Mouse (Mus musculus) G1E (cell line): ENCODE measurements around the gene Cds2. TPM values are rescaled to one million over a fixed set of nuclear protein-coding genes. Genes with fewer than 3 reads are reported as not detected.
"Not testable (repeated sequence)": the region's sequence is repeated elsewhere in the genome, so short reads cannot be mapped to it uniquely, and the experiment has no call there.

ENCODE experiments used
- ATAC-seq: 2 replicates; pipeline ENCODE4 v1.8.0; 2016; ENCODE audit warnings: mild to moderate bottlenecking; ENCODE audit not compliant: insufficient number of reproducible peaks, poor library complexity, low FRiP score, severe bottlenecking; ENCODE audit errors: extremely low read depth
- DNase-seq: peaks from one replicate; pipeline ENCODE4 v3.0.0; 2012; ENCODE audit warnings: low spot score
- H3K27me3 ChIP-seq: 2 replicates; pipeline ENCODE4 v1.6.1; 2012; ENCODE audit warnings: mild to moderate bottlenecking, low read length, inconsistent platforms; ENCODE audit not compliant: insufficient read depth
- H3K36me3 ChIP-seq: replicated peaks from 2 replicates; pipeline ENCODE3; 2012; ENCODE audit warnings: mild to moderate bottlenecking, inconsistent platforms
- H3K4me1 ChIP-seq: 2 replicates; pipeline ENCODE4 v1.6.1; 2012; ENCODE audit warnings: low read depth, low read length, inconsistent platforms, mixed read lengths; ENCODE audit not compliant: insufficient read depth
- H3K4me3 ChIP-seq: 2 replicates; pipeline ENCODE4 v1.5.1; 2012; ENCODE audit warnings: low read depth, mild to moderate bottlenecking, inconsistent platforms, low read length, moderate library complexity, mixed read lengths
- H3K9me3 ChIP-seq: replicated peaks from 2 replicates; pipeline ENCODE4 v1.6.1; 2012; ENCODE audit warnings: inconsistent platforms
- CTCF ChIP-seq: IDR thresholded peaks from 2 replicates; pipeline ENCODE4 v1.5.1; 2012; ENCODE audit warnings: low read depth, low read length, inconsistent platforms, mixed read lengths
- GATA1 ChIP-seq: IDR thresholded peaks from 2 replicates; pipeline ENCODE4 v1.6.1; 2012; ENCODE audit warnings: borderline replicate concordance, low read length, inconsistent platforms, mixed read lengths
- GATA2 ChIP-seq: IDR thresholded peaks from 2 replicates; pipeline ENCODE4 v1.6.1; 2012; ENCODE audit warnings: low read depth, low read length, inconsistent platforms, borderline replicate concordance
- POLR2AphosphoS5 ChIP-seq: IDR thresholded peaks from 2 replicates; pipeline ENCODE4 v1.6.1; 2012; ENCODE audit warnings: low read depth, low read length, inconsistent platforms; ENCODE audit not compliant: insufficient replicate concordance
- TAL1 ChIP-seq: conservative IDR thresholded peaks from 2 replicates; pipeline ENCODE4 v1.6.1; 2012; ENCODE audit warnings: low read depth, low read length, inconsistent platforms, mixed read lengths
- polyA plus RNA-seq: library from polyadenylated mRNA; stranded (reverse); fragments of >175 nt; gene quantifications from 2 replicates; pipeline ENCODE4 v1.2.3, GENCODE M21; 2012
- total RNA-seq, 2 experiments: library from RNA; stranded (forward) in 1 of 2; stranded (reverse) in 1 of 2; fragments of 200-1000 nt in 1 of 2; fragments of >200 nt in 1 of 2; fragmentation: Nextera tagmentation in 1 of 2; gene quantifications; 2 replicates each; pipeline ENCODE4 v1.2.3; 2014 to 2017

The Cds2 gene
- total and polyA plus RNA-seq, 3 experiments, result 8.6 to 26.6 (median 17.6) TPM

- Histone ChIP-seq H3K36me3 (peaks cover 75% of the 10 kb centered on the region), H3K27me3 (no peaks in the 10 kb centered on the region), H3K4me3 (no peak overlapping the region), H3K9me3 (no peaks in the 10 kb centered on the region), H3K4me1 (peaks cover 32% of the 10 kb centered on the region)
- no peak for DNase-seq
- peak; percentile 30; the same call in 1 of the 2 replicates for ATAC-seq
- TF ChIP-seq POLR2AphosphoS5 (no peak), GATA1 (no peak), GATA2 (no peak), CTCF (no peak), TAL1 (no peak)
These were observed 46.5 kb downstream of the Cds2 start for GRCm38 (mm10) chr2:132309398-132309930.

- DNase-seq (no peak), ATAC-seq (no peak)
- TF ChIP-seq GATA2, result no peak
- no peak for TF ChIP-seq POLR2AphosphoS5
- TF ChIP-seq CTCF, result no peak
- no peak for TF ChIP-seq GATA1
- TF ChIP-seq TAL1, result no peak
- Histone ChIP-seq H3K4me3 (no peak overlapping the region), H3K27me3 (no peaks in the 10 kb centered on the region), H3K36me3 (peaks cover 44% of the 10 kb centered on the region), H3K9me3 (no peaks in the 10 kb centered on the region), H3K4me1 (peaks cover 18% of the 10 kb centered on the region)
These were observed 49.7 kb downstream of the Cds2 start for GRCm38 (mm10) chr2:132312616-132313015.

- ATAC-seq (no peak), DNase-seq (no peak)
- no peaks in the 10 kb centered on the region for H3K27me3 ChIP-seq
- peaks cover 34% of the 10 kb centered on the region for H3K36me3 ChIP-seq
- no peak overlapping the region for H3K4me3 ChIP-seq
- TF ChIP-seq TAL1 (no peak), POLR2AphosphoS5 (no peak), CTCF (no peak), GATA2 (no peak), GATA1 (no peak)
- no peaks in the 10 kb centered on the region for H3K9me3 ChIP-seq
- peaks cover 15% of the 10 kb centered on the region for H3K4me1 ChIP-seq
These were observed 50.6 kb downstream of the Cds2 start for GRCm38 (mm10) chr2:132313568-132313967.

GRCm38 (mm10) chr2:132314057-132314456 lies 51.1 kb downstream of the Cds2 start:
- Histone ChIP-seq H3K4me1 (peaks cover 10% of the 10 kb centered on the region), H3K36me3 (peaks cover 30% of the 10 kb centered on the region)
- not testable (repeated sequence) for H3K4me3 ChIP-seq, DNase-seq, ATAC-seq, H3K9me3 ChIP-seq, H3K27me3 ChIP-seq

- ATAC-seq, result peak; percentile 67
- H3K9me3 ChIP-seq, result no peaks in the 10 kb centered on the region
These were observed 53.3 kb downstream of the Cds2 start for GRCm38 (mm10) chr2:132316041-132316808.

GRCm38 (mm10) chr2:132317178-132317577 lies 54.2 kb downstream of the Cds2 start:
- Histone ChIP-seq H3K4me3 (no peak overlapping the region), H3K36me3 (peaks cover 1% of the 10 kb centered on the region), H3K27me3 (peaks cover 6% of the 10 kb centered on the region; the same call in 1 of the 2 replicates), H3K9me3 (no peaks in the 10 kb centered on the region), H3K4me1 (no peaks in the 10 kb centered on the region)
- ATAC-seq (no peak), DNase-seq (no peak)
- TF ChIP-seq GATA1, result no peak
- no peak for TF ChIP-seq CTCF
- TF ChIP-seq POLR2AphosphoS5, result no peak
- no peak for TF ChIP-seq TAL1
- TF ChIP-seq GATA2, result no peak

More at GRCm38 (mm10) chr2:132316041-132316808, 53.3 kb downstream of the Cds2 start:
- TF ChIP-seq TAL1 (no peak), CTCF (peak; percentile 84), GATA1 (no peak), POLR2AphosphoS5 (no peak), GATA2 (no peak)
- H3K36me3 ChIP-seq, result peaks cover 8% of the 10 kb centered on the region
- no peaks in the 10 kb centered on the region for H3K4me1 ChIP-seq
- H3K4me3 ChIP-seq, result no peak overlapping the region
- peaks cover 6% of the 10 kb centered on the region; the same call in 1 of the 2 replicates for H3K27me3 ChIP-seq
- DNase-seq, result peak; percentile 34
